Mouse (Mus musculus) cerebellum, adult 2 months (tissue): ENCODE data around the gene Ofd1.

ENCODE experiments used
- CTCF ChIP-seq: fragments of 200-500 bp; IDR thresholded peaks from 2 replicates; pipeline ENCODE4 v1.5.1; 2011; ENCODE audit warnings: low read depth, mild to moderate bottlenecking, control low read depth, low read length, moderate library complexity, borderline replicate concordance; ENCODE audit not compliant: insufficient read depth
- POLR2A ChIP-seq: fragments of 200-500 bp; IDR thresholded peaks from 2 replicates; pipeline ENCODE4 v1.6.1; 2011; ENCODE audit warnings: low read length, control low read depth, borderline replicate concordance; ENCODE audit not compliant: insufficient read depth

DNA sequence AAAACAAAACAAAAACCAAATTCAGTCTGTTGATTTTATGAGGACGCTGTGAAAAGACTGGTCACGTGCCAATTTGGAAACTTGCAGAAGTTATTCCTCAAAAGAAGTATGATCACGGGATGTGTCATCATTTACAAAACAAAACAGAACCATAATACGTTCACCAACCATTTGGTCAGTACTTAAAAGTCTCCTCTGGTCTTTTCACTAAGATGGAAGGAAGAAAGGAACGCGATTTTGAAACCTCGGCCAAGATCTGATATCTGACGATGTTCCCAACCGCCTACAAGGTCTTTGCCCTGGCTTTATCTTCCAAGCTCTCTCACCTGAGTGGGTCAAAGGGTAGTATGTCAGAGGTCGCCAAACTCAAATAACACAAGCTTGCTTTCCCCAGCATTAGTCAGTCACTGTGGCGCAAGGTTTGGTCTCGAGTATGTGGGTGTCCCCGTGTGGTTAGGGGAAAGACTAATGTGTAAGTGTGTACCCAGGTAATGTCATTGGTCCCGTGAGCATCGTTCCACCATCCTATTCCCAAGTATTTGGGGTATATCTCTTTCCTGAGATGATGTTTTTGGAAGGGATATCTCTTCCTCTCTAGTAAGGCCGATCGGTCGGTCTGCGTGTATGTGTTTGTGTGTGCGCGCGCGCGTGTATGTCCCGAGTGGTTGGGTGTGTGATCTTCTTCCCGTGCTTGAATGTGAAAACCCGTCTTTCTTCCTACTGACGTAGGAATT is 38.3 kb upstream of the Ofd1 start:
- TF ChIP-seq POLR2A: no peak
- TF ChIP-seq CTCF: no peak
